Mouse (Mus musculus) lung, embryonic 16.5 days (tissue): ENCODE data around the gene Slc25a19. TPM values are rescaled to one million over a fixed set of nuclear protein-coding genes. Genes with fewer than 3 reads are reported as not detected.
"Not testable (repeated sequence)": the region's sequence is repeated elsewhere in the genome, so short reads cannot be mapped to it uniquely, and the experiment has no call there.

Experiments
- ATAC-seq: fragments of 200-750 bp; cut with Nextera tagmentation; 2 replicates; pipeline ENCODE4 v1.8.0; 2017; ENCODE audit warnings: low read depth, mild to moderate bottlenecking, moderate library complexity
- H3K27ac ChIP-seq: fragments of 300-500 bp; sonication (generic); 2 replicates; pipeline ENCODE4 v1.5.1; 2014; ENCODE audit warnings: mild to moderate bottlenecking, control low read depth, low read length
- H3K27me3 ChIP-seq: fragments of 300-500 bp; sonication (generic); 2 replicates; pipeline ENCODE4 v1.6.1; 2014; ENCODE audit warnings: low read depth, low read length, mixed read lengths; ENCODE audit not compliant: control insufficient read depth, insufficient read depth
- H3K36me3 ChIP-seq: fragments of 300-500 bp; sonication (generic); 2 replicates; pipeline ENCODE4 v1.6.1; 2014; ENCODE audit warnings: low read length; ENCODE audit not compliant: control insufficient read depth, insufficient read depth
- H3K4me1 ChIP-seq: fragments of 300-500 bp; sonication (generic); replicated peaks from 2 replicates; pipeline ENCODE4 v1.6.1; 2014; ENCODE audit warnings: low read length, mixed read lengths; ENCODE audit not compliant: control insufficient read depth, insufficient read depth
- H3K4me2 ChIP-seq: fragments of 300-500 bp; sonication (generic); 2 replicates; pipeline ENCODE4 v1.6.1; 2014; ENCODE audit warnings: low read depth, low read length, control low read depth
- H3K4me3 ChIP-seq: fragments of 300-500 bp; sonication (generic); 2 replicates; pipeline ENCODE4 v1.5.1; 2014; ENCODE audit warnings: mild to moderate bottlenecking, low read length, control low read depth
- H3K9ac ChIP-seq: fragments of 300-500 bp; sonication (generic); 2 replicates; pipeline ENCODE4 v1.6.1; 2014; ENCODE audit warnings: low read length, control low read depth
- H3K9me3 ChIP-seq: fragments of 300-500 bp; sonication (generic); 2 replicates; pipeline ENCODE4 v1.6.1; 2016; ENCODE audit warnings: low read length; ENCODE audit not compliant: control insufficient read depth
- WGBS: fragments of 180-500 bp; shearing (Covaris S2); extraction: QIAGEN DNeasy Blood & Tissue Kit; methylation state at CpG from one replicate; pipeline ENCODE4 v1.1.7; 2014; 5-methylcytosine and 5-hydroxymethylcytosine counted together
- polyA plus RNA-seq: library from polyadenylated mRNA; unstranded; fragments of >200 nt; fragmentation: Nextera tagmentation; extraction: Ambion mirVana; gene quantifications from 2 replicates; pipeline ENCODE4 v1.2.1, GENCODE M21; 2015

The Slc25a19 gene
- polyA plus RNA-seq, 1 experiment from 2014 or later, result 25.0 TPM

DNA sequence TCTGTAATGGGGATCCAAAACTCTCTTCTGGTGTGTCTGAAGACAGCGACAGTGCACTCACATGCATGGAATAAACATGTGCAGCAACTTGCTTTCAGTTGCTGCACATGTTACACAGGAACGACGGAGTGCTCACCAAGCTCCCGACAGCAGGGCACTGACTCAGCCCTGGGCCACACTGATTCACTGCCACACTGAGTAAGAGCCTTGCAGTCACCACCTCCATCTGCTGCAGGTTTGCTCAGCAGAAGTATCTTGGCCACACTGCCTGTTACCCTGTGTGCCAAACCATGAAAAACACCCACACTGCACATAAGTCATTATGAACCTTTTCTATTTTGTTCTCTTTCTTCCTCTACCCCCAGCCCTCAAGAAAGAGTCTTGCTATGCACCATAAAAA lies 32.3 kb upstream of the Slc25a19 start:
- WGBS, result 95% methylated on average over 4 of the region's 4 CpGs
- H3K4me3 ChIP-seq, result no peak overlapping the region
- H3K9ac ChIP-seq, result no peak overlapping the region
- H3K4me1 ChIP-seq, result no peaks in the 10 kb centered on the region
- H3K9me3 ChIP-seq, result no peaks in the 10 kb centered on the region
- ATAC-seq, result no peak
- H3K4me2 ChIP-seq, result no peak overlapping the region
- no peak overlapping the region for H3K27ac ChIP-seq
- no peaks in the 10 kb centered on the region for H3K36me3 ChIP-seq
- no peaks in the 10 kb centered on the region for H3K27me3 ChIP-seq

DNA sequence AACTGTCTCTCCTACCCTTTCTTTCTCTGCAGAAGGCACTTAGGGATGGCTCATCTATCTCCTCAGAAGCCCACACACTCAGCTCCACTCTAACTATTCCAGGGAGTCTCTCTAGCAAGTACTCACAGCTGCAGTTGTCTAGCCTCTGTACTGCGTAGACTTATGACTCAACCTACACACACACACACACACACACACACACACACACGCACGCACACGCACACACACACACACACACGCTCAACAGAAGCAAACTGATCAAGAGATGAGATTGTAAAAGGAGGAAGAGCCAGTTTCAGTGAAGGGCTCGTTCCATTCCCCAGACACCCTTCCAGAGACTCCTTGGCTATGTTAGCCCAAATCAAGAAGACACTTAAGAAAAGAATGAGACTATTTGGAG lies 30.4 kb upstream of the Slc25a19 start:
- Histone ChIP-seq H3K4me1 (no peaks in the 10 kb centered on the region), H3K4me2 (no peak overlapping the region), H3K27ac (no peak overlapping the region), H3K27me3 (no peaks in the 10 kb centered on the region), H3K9me3 (no peaks in the 10 kb centered on the region), H3K4me3 (no peak overlapping the region), H3K9ac (no peak overlapping the region), H3K36me3 (peaks cover 3% of the 10 kb centered on the region; the same call in 1 of the 2 replicates)
- ATAC-seq, result no peak
- WGBS, result 81% methylated on average over 6 of the region's 6 CpGs

DNA sequence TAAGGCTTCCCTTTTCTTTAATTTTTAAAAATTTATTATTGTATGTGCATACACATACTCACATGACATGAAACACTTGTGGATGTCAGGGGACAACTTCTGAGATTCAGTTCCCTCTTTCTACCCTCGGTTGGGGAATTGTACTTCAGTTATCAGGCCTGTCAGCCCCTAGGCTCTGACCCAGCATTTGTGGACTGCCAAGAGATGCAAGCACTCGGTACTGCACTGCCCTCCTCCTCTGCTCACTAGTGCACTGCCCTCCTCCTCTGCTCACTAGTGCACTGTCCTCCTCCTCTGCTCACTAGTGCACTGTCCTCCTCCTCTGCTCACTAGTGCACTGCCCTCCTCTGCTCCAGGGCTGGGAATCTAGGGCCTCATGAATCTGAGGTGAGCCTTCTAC lies 26.0 kb upstream of the Slc25a19 start:
- Histone ChIP-seq H3K27ac (no peak overlapping the region), H3K4me2 (no peak overlapping the region)
- 66% methylated on average over 2 of the region's 2 CpGs for WGBS

DNA sequence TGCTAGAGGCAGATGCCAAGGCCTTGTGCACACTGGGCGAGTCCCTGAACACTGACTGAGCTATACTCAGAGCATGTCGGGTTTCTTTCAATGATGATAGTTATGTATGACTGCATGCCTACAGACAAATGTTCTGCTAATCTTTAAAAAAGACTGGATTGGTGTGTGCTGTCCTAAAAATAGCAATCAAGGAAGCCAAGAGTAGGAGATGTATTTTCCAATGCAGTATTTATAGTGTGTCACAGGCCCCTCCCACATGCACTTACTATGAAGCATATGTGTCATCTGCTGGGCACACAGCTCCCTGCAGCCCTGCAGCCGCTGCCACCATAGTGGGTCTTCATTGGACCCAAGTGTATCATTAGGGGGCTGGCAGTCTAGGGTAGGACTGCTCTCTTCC lies 25.1 kb upstream of the Slc25a19 start:
- Histone ChIP-seq H3K27ac (no peak overlapping the region), H3K27me3 (no peaks in the 10 kb centered on the region), H3K36me3 (peaks cover 6% of the 10 kb centered on the region; the same call in 1 of the 2 replicates), H3K4me3 (no peak overlapping the region), H3K9ac (no peak overlapping the region), H3K9me3 (no peaks in the 10 kb centered on the region), H3K4me2 (no peak overlapping the region), H3K4me1 (no peaks in the 10 kb centered on the region)
- no peak for ATAC-seq
- WGBS, result 87% methylated on average over 3 of the region's 3 CpGs

More for the DNA sequence above, 26.0 kb upstream of the Slc25a19 start:
- Histone ChIP-seq H3K9me3 (no peaks in the 10 kb centered on the region), H3K4me1 (no peaks in the 10 kb centered on the region), H3K4me3 (no peak overlapping the region), H3K9ac (no peak overlapping the region), H3K27me3 (no peaks in the 10 kb centered on the region), H3K36me3 (peaks cover 5% of the 10 kb centered on the region; the same call in 1 of the 2 replicates)
- no peak for ATAC-seq

DNA sequence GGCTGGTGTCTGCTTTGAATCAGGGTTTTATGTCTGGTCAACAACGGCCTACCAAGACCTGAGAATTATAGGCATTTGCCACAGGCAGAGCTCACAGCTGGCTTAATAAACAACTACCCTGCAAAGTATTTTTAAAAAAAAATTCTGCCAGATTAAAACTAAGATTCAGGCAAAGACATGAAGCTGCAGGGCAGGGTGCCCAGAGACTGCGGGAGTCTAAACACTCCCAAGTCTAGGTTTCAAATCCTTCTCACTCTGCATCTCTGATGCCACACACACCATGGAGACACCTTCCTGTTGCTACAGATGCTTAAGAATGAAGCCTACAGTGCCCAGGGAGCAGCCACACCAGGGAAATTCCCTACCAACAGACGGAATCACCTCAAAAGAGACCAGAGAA lies 23.6 kb upstream of the Slc25a19 start:
- Histone ChIP-seq H3K27ac (no peak overlapping the region), H3K4me1 (no peaks in the 10 kb centered on the region), H3K9me3 (no peaks in the 10 kb centered on the region), H3K4me3 (no peak overlapping the region), H3K9ac (no peak overlapping the region), H3K36me3 (peaks cover 6% of the 10 kb centered on the region; the same call in 1 of the 2 replicates), H3K4me2 (no peak overlapping the region), H3K27me3 (no peaks in the 10 kb centered on the region)
- ATAC-seq, result no peak
- 89% methylated on average over 3 of the region's 3 CpGs for WGBS

DNA sequence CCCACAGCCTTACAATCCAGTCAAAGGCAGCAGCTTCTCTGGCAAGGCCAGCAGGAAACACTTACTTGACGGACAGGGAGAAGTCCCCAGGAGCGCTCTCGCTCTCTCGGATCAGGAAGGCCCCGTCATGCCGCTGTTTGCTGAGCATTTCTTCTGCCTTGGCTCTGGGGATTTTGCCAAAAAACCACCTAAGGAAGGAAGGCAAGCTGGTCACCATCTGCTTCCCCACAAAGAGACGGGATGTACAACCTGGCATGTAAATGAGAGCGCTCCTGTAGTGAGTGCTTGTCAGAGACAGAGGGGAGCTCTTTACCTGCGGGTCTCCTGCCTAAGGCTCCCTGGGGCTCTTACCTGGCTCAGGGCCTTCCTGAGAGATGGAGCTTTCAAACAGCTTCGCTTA lies 21.6 kb upstream of the Slc25a19 start:
- Histone ChIP-seq H3K36me3 (peaks cover 8% of the 10 kb centered on the region; the same call in 1 of the 2 replicates), H3K4me2 (no peak overlapping the region), H3K27me3 (no peaks in the 10 kb centered on the region), H3K9ac (no peak overlapping the region), H3K9me3 (no peaks in the 10 kb centered on the region), H3K27ac (no peak overlapping the region; the same call in 1 of the 2 replicates), H3K4me3 (no peak overlapping the region), H3K4me1 (no peaks in the 10 kb centered on the region)
- ATAC-seq, result no peak
- WGBS, result 49% methylated on average over 10 of the region's 10 CpGs

DNA sequence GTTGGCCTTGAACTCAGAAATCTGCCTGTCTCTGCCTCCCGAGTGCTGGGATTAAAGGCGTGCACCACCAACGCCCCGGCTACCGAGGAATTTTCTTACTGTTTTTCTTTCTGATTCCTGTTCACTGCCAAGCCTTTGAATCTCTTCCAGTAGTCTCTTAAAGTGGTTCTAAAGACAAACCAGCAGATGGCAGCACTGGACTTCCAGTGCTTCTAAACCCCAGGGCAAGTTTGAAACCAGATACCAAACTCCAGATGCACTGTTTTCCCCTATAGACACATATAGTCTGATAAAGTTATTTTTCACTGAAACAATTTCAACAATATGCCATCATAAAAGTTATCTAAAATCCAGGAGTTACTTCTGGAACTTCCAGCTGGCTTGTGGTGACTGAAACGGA lies 19.4 kb upstream of the Slc25a19 start:
- Histone ChIP-seq H3K4me2 (no peak overlapping the region), H3K27ac (no peak overlapping the region), H3K4me3 (no peak overlapping the region), H3K27me3 (no peaks in the 10 kb centered on the region), H3K4me1 (no peaks in the 10 kb centered on the region), H3K9ac (no peak overlapping the region), H3K9me3 (no peaks in the 10 kb centered on the region), H3K36me3 (peaks cover 11% of the 10 kb centered on the region)
- 40% methylated on average over 6 of the region's 6 CpGs for WGBS
- no peak; the same call in 1 of the 2 replicates for ATAC-seq

DNA sequence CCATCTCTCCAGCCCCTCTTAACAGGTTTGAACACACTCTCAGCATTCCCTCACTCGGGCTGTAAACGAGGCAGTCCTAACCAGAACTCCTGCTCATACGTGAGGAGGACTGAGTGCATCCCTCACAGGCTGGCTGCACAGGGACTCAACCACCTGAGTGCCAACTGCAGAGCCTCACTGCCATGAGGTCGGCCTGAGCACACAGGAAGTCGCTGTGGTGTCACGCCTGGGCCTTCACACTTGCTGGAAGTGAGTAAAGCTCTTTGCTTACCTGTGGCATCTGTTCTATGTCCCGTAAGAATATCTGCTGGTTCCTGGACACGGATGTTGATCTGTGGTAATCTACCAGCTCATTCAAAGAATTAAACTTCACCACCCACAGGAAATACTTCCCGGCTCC lies 18.3 kb upstream of the Slc25a19 start:
- Histone ChIP-seq H3K9ac (no peak overlapping the region), H3K27me3 (no peaks in the 10 kb centered on the region), H3K27ac (no peak overlapping the region), H3K4me1 (no peaks in the 10 kb centered on the region), H3K36me3 (peaks cover 11% of the 10 kb centered on the region), H3K4me3 (no peak overlapping the region), H3K4me2 (no peak overlapping the region), H3K9me3 (no peaks in the 10 kb centered on the region)
- no peak for ATAC-seq
- 88% methylated on average over 9 of the region's 9 CpGs for WGBS

DNA sequence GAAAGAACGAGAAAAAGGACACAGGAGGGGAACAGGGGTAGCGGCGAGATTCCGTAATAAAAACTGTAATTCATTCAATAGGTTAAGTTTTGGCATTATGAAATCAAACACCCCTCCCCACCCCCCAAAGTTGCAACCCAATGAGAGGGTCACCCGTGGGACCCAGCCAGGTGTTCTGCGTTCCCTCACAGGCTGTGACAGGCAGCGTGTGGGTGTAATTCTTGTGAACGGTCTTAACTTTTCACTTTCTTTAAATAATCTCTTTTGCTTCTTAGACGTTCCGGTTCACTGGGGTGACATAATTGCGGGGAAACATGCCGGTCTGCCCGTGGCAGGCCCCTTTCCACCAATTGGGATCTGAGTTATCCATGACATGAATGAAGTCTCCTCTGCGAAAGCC lies 17.4 kb upstream of the Slc25a19 start:
- H3K9ac ChIP-seq, H3K4me2 ChIP-seq, H3K4me1 ChIP-seq, ATAC-seq, H3K9me3 ChIP-seq, H3K27ac ChIP-seq, H3K4me3 ChIP-seq, H3K27me3 ChIP-seq: not testable (repeated sequence)
- WGBS, result 58% methylated on average over 14 of the region's 14 CpGs
- H3K36me3 ChIP-seq, result peaks cover 11% of the 10 kb centered on the region

DNA sequence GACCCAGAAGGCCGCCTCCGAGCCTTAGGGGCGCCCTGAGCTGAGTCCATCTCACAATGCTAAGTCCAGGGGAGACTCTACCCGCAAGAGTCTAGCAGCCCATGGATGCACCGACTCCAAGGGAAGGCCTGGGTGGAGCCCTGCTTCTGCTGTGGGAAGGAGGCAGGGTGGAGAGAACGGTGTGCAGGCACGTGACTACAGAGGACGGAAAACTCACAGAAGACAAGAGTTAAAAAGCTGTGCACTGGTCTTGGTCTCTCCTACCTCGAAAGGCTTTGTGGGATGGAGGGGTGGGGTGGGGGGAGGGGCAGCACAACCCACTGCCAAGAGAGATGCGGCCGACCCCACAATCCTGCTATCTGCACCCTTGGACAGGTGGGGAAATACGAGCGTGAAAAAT lies 16.2 kb upstream of the Slc25a19 start:
- Histone ChIP-seq H3K36me3 (peaks cover 10% of the 10 kb centered on the region), H3K9ac (no peak overlapping the region), H3K4me2 (no peak overlapping the region), H3K9me3 (no peaks in the 10 kb centered on the region), H3K27me3 (no peaks in the 10 kb centered on the region), H3K4me3 (no peak overlapping the region), H3K27ac (no peak overlapping the region), H3K4me1 (no peaks in the 10 kb centered on the region)
- WGBS, result 86% methylated on average over 13 of the region's 13 CpGs
- no peak for ATAC-seq
